Mouse (Mus musculus) myocyte (in vitro differentiated cells): Measurements from ENCODE around the gene Gys2.

Experiments
- E2F4 ChIP-seq: IDR thresholded peaks from one replicate; pipeline ENCODE4 v1.6.1; 2011; ENCODE audit warnings: mild to moderate bottlenecking, control low read depth, moderate library complexity; ENCODE audit not compliant: insufficient read depth
- MAX ChIP-seq: IDR thresholded peaks from one replicate; pipeline ENCODE4 v1.6.1; 2011; ENCODE audit warnings: low read depth, mild to moderate bottlenecking, control low read depth
- MYOG ChIP-seq, 3 experiments: IDR thresholded peaks; one replicate each; pipeline ENCODE4 v1.6.1; 2011; ENCODE audit warnings: control low read depth in 2 of 3, low read depth in 2 of 3, mild to moderate bottlenecking in 2 of 3; ENCODE audit not compliant: insufficient read length in 2 of 3, control insufficient read depth in 1 of 3, insufficient read depth in 1 of 3
- POLR2A ChIP-seq: IDR thresholded peaks from one replicate; pipeline ENCODE4 v1.6.1; 2011; ENCODE audit warnings: low read depth, mild to moderate bottlenecking, control low read depth, moderate library complexity; ENCODE audit not compliant: insufficient read length
- POLR2AphosphoS2 ChIP-seq: IDR thresholded peaks from one replicate; pipeline ENCODE4 v1.6.1; 2011; ENCODE audit warnings: low read depth, control low read depth; ENCODE audit not compliant: insufficient read length
- REST ChIP-seq: IDR thresholded peaks from one replicate; pipeline ENCODE4 v1.6.1; 2011; ENCODE audit warnings: mild to moderate bottlenecking, control low read depth, moderate library complexity; ENCODE audit not compliant: insufficient read depth, insufficient read length
- TCF12 ChIP-seq: IDR thresholded peaks from one replicate; pipeline ENCODE4 v1.6.1; 2011; ENCODE audit warnings: mild to moderate bottlenecking, control low read depth; ENCODE audit not compliant: poor library complexity, insufficient read depth, severe bottlenecking
- USF1 ChIP-seq: IDR thresholded peaks from one replicate; pipeline ENCODE4 v1.6.1; 2011; ENCODE audit warnings: low read depth, mild to moderate bottlenecking, control low read depth, moderate library complexity

DNA sequence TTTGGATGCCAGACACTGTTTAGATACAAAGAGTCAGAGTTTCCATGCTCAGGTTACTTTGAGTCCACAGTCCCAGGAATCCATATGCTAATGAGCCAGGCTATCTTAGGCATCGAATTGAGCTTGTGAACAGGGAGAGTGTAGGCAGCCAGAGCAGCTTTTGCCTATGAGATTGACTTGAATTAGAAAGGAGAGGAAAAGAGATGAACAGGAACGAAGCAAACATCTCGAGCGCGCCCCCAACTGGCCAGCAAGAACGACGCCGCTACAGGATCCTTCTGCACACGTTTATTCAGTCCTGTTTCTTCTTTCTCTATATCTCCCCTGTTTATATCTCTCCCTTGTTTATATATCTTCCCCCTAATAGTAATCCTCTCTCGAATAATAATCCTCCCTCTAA lies 42.0 kb upstream of the Gys2 start:
- no peak for TF ChIP-seq POLR2A
- no peak for TF ChIP-seq TCF12
- TF ChIP-seq POLR2AphosphoS2: no peak
- TF ChIP-seq MYOG (IDR thresholded peaks at IDR 0.05; ENCODE audit: control insufficient read depth in 1 of 3, insufficient read depth in 1 of 3, insufficient read length in 2 of 3, low read depth in 2 of 3): no peak
- no peak for TF ChIP-seq USF1
- no peak for TF ChIP-seq REST
- TF ChIP-seq E2F4: no peak
- no peak for TF ChIP-seq MAX
